Mouse (Mus musculus) CH12F3 (cell line): ENCODE data around the gene Plscr3.

Experiments
- in situ Hi-C: fragments of 300-500 bp; cut with MboI; formaldehyde crosslinking; loops from 2 replicates; pipeline ENCODE4 v1.14.3; 2020; ENCODE audit warnings: low sequenced_read_pairs

Gene Plscr3

DNA sequence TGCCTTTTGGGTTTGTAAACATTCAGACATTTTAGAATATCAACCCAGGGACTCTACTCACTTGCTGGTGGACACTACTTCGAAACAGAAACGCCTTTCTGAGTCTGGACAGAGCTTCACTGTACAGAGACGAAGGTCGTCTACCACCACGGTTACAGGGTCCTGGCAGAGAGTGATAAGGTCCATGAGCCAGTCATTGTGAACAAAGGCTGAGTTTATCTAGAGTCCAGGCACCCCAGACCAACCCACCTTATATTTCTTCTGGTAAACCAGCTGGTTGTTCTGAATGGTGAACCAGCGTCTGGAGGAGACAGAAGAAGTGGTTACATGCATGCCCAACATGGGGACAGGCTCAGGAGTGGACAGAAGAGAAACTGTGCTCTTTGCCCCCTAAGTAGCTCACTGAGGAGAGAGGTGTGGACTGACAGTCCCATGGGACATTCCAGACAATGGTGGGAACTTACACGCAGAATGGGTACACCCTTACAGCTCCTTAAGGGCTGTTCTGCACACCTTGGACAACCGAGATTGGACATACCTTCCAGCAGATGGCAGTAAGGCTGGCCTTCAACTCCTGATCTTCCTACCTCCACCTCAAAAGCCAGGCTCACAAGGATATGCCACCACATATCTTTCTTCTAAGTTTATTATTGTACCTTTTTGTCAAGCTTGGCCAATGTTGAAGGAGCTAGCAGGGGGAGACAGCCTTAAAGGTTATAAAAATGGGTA, 40.9 kb downstream of the Plscr3 start:
- in situ Hi-C loops = no loop called here

GRCm38 (mm10) chr11:69891482-69891881, 45.3 kb downstream of the Plscr3 start:
- in situ Hi-C loops = no loop called here

DNA sequence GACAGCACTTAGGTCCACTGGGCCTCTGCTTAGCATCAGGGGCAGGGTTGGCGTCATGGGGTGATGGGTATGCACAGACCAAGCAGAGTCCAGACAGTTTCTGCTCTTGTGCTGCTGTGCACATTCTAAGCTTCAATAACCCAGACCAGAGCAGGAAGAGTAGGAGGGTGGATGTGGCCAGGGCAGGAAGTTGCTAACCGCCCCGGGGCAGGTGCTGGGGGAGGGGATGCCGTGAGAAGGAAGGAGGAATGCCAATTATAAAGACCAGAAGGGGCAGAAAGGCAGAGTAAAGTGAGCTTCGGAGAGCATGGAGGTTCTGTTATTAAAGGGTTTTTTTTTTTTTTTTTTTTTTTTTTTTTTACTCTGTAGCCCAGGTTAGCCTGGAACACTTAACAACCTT, 48.5 kb downstream of the Plscr3 start:
- in situ Hi-C loops = no loop called here

DNA sequence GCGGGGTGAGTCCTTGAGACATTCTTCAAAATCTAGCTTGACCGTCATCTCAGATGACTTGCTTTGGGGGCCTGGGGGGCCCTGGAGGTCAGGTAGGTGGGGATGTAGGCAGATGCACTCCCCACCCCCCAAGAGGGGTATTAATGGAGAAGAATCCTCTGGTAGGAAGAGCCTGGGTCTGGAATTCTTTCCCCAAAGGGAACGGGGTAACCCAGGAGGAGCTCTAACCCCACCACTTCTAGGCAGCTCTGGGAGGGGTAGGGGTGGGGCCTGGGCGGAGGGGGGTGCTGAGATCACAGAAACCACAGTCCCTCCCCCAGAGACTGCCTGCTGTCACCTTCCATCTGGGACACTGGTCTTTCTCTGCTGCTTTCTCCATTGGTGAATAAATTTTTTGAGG, 49.1 kb downstream of the Plscr3 start, which contains the start of gene Acap1:
Acap1 (minus strand) TSS at position 249 of the 400 bp plus-strand sequence.
- in situ Hi-C loops = no loop called here

GRCm38 (mm10) chr11:69899870-69900269, 53.7 kb downstream of the Plscr3 start:
- in situ Hi-C loops = no loop called here

- in situ Hi-C loops = no loop called here
Measured at GRCm38 (mm10) chr11:69900471-69901405, 54.6 kb downstream of the Plscr3 start, which contains the start of the genes 2810408A11Rik and Neurl4. 2810408A11Rik (minus strand) TSS chr11:69900987. Neurl4 (plus strand) TSS chr11:69901072.

DNA sequence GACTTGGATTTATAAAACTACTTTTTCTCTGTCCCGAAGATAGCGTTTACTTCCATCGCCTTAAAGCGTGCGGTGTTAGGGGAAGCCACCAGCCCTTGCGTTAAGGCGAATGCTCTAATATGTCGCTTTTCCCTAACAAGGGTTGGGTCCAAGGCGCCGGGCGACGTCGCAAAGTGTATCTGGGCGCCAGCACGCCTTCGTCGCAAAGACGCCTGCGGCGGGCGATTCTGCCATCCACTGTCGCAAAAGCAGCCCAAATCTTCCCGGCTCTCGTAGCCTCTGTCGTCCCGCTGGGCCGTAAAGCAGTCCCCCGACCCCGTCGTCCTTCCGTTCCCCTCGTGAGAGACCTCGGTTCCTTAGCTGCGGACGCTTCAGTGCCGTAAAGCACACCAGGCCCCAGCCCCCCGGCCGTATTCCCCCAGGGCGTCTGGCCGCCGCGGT, 55.2 kb downstream of the Plscr3 start:
- in situ Hi-C loops = no loop called here
